Mouse (Mus musculus) liver, embryonic 14.5 days (tissue): Measurements from ENCODE around the gene Cfdp1.

Experiments used
- CTCF ChIP-seq: IDR thresholded peaks from 2 replicates; pipeline ENCODE4 v1.5.1; 2016; ENCODE audit warnings: antibody characterized with exemption, low read depth, control low read depth
- EP300 ChIP-seq: IDR thresholded peaks from 2 replicates; pipeline ENCODE4 v1.6.1; 2016; ENCODE audit warnings: antibody characterized with exemption, low read depth

- no peak for TF ChIP-seq CTCF
- TF ChIP-seq EP300, result no peak
These were observed 89.0 kb downstream of the Cfdp1 start for GRCm38 (mm10) chr8:111765096-111765495.
